Mouse (Mus musculus) ES-E14 (cell line): ENCODE results near the gene Cdyl.

Source experiments
- CHD2 ChIP-seq: IDR thresholded peaks from 2 replicates; pipeline ENCODE4 v1.6.1; 2014; ENCODE audit warnings: mild to moderate bottlenecking, low read depth, low read length, inconsistent platforms
- MAFK ChIP-seq: IDR thresholded peaks from 2 replicates; pipeline ENCODE4 v1.6.1; 2014; ENCODE audit warnings: mild to moderate bottlenecking, low read depth, low read length, inconsistent platforms; ENCODE audit not compliant: insufficient read depth
- ZC3H11A ChIP-seq: IDR thresholded peaks from 2 replicates; pipeline ENCODE4 v1.6.1; 2012; ENCODE audit warnings: low read depth, mild to moderate bottlenecking, inconsistent platforms, low read length, borderline replicate concordance
- ZNF384 ChIP-seq: IDR thresholded peaks from 2 replicates; pipeline ENCODE4 v1.6.1; 2012; ENCODE audit warnings: low read depth, low read length, inconsistent platforms

DNA sequence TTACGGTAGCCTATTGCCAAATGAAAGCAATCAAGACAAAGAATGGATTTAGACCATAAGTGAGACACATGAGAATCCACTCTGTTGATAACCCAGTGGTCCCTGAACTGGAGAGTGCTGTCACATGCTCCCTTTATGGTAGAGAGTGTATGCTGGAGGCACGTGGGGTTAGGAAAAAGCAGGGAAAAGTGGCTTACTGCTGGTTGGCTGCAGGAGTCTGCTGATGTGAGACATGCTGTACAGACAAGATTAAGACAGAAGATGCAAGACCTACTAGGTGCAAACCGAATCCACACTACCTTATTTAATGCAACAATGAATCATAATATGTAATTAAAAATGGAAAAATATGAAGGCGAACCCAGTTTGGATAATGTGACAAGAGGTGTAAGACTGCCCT, 129.9 kb downstream of the Cdyl start:
- no peak for TF ChIP-seq CHD2
- TF ChIP-seq ZNF384: no peak
- TF ChIP-seq ZC3H11A: no peak
- no peak for TF ChIP-seq MAFK
